Mouse (Mus musculus) cerebellum, adult 9-11 months (tissue): Measurements from ENCODE around the gene Pdf.

Experiments
- DNase-seq: peaks from one replicate; pipeline ENCODE4 v3.0.0; 2022

Pdf gene

GRCm38 (mm10) chr8:107048061-107048941 is at the start of gene Pdf:
Gene Pdf (minus strand): TSS chr8:107048614.
- peak; percentile 89 for DNase-seq

GRCm38 (mm10) chr8:107096366-107097036 is 48.1 kb upstream of the Pdf start, which contains the start of gene Terf2:
Gene Terf2 (minus strand): TSS chr8:107096547.
- peak; percentile 97 for DNase-seq

- no peak for DNase-seq
Observed at GRCm38 (mm10) chr8:107095717-107096365, 47.4 kb upstream of the Pdf start.

GRCm38 (mm10) chr8:107090531-107090930 is 42.1 kb upstream of the Pdf start:
- no peak for DNase-seq

DNA sequence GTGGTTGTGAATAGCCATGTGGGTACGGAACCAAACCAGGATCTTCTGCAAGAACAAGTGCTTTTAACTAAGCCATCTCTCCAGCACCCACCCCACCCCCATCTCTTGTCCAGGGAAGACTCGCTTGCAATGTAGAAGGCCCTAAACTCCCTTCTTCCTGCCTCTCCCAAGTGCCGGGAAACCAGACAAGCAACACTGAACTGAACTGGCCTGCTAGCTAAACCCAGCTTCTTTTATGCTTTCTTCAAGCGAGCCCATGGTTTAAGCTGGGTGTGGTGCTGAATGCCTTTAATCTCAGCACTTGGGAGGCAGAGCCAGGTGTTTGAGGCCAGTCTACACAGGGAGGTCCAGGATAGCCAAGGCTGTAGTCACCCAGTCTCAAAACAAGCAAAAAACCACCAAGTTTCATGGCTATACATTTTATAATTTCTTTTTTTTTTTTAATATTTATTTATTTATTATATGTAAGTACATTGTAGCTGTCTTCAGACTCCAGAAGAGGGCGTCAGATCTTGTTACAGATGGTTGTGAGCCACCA is 40.2 kb upstream of the Pdf start:
- DNase-seq: no peak

DNA sequence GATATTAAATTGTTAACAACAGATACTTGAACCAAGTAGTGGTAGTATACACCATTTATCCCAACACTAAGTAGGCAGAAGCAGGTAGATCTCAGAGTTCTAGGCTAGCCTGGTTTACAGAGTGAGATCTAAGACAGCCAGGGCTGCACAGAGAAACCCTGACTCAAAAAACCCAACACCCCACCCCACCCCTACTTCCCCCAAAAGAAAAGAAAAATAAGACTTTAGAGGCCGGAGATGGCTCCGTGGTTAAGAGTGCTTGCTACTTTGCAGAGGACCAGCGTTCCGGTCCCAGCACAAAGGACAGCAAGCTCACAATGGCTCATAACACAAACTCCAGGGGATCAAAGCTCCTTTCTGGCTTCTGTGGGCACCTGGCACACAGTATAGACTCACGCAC is 37.6 kb upstream of the Pdf start:
- DNase-seq: no peak

DNA sequence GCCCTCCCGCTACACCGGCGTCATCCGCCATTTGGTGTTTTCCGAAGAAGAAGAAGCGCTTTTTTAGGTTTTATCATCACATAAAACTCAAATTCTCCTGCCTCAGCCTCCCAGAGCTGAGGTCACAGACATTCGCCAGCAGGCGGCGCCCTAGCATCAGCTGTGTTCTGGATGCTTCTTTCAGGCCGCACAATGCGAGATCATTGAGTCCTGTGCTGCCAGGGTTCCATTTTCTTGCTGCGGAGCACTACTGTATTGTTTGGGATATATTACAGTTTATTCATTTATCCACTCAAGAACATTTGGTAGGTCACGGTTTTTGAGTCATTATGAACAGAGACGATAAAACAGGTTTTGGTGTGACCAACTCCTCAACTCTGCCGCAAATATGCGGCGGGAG is 36.9 kb upstream of the Pdf start:
- DNase-seq: no peak

- DNase-seq: no peak
Observed at GRCm38 (mm10) chr8:107076239-107076888, 27.9 kb upstream of the Pdf start.

GRCm38 (mm10) chr8:107074128-107074527 is 25.7 kb upstream of the Pdf start:
- no peak for DNase-seq

- no peak for DNase-seq
Observed at GRCm38 (mm10) chr8:107073706-107074105, 25.3 kb upstream of the Pdf start.

- no peak for DNase-seq
Observed at GRCm38 (mm10) chr8:107065511-107066496, 17.4 kb upstream of the Pdf start, which contains the start of gene Tmed6. Gene Tmed6 (minus strand): TSS chr8:107065644.

DNA sequence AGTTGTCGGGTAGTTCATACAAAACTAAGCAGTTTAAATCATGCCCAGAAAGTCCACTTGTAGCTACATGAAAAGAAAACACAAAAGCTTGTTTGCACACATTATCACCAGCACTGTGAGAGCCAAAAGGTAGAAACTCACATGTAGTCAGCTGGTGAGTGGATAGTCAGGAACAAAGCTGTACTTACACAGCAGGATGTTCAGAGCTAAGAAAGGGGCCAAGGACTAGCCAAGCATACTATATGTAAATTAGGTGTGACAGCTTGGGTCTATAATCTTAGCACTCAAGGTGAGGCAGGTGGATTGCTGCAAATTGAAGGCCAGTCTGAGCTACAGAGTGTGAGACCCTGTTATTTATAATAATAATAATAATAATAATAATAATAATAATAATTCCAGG is 14.2 kb upstream of the Pdf start:
- DNase-seq: no peak

DNA sequence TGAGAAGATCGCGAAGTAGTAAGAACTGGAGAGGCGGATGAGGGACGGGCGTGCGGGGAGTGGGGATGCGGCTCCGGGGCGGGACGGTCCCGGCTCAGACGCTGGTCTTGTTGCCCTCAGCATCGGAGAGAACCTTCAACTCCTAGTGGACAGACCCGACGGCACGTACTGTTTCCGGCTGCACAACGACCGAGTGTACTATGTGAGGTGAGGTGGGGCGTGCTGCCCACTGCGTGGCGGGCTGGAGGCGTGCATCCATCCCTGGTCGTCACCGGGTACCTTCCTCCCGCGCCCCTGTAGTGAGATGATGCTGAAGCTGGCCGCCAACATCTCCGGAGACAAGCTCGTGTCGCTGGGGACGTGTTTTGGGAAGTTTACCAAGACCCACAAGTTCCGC is 8.6 kb upstream of the Pdf start:
- DNase-seq: peak; percentile 73

GRCm38 (mm10) chr8:107056076-107056972 is 7.9 kb upstream of the Pdf start, which contains the start of the genes Cog8 and Nip7:
Gene Cog8 (minus strand): TSS chr8:107056689.
Gene Nip7 (plus strand): TSS chr8:107056877.
- DNase-seq: peak; percentile 97

GRCm38 (mm10) chr8:107052046-107052445 is 3.6 kb upstream of the Pdf start:
- no peak for DNase-seq

- DNase-seq: no peak
Observed at GRCm38 (mm10) chr8:107049480-107049879, 1.1 kb upstream of the Pdf start.

GRCm38 (mm10) chr8:107046976-107047375 is 1.4 kb downstream of the Pdf start:
- DNase-seq: no peak

DNA sequence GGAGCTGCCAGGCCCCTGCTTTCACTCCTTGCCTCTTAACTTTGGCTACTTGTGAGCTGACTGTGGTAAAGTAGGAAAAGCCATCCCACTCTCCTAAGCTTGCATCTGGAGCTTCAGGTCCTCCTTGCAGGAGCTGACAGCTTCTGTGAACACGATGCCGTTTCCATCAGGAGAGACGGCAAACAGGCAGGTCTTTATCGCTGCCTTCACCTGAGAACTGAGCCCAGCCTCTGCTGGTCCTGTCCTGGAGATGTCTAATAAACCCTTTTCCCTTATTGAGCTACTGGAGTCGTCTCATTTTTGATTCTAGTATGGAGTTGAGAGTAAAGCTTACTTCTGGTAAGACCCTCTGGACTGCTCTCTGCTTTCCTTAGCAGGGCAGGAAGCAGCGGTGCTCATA is 2.9 kb downstream of the Pdf start:
- no peak for DNase-seq

- DNase-seq: no peak
Observed at GRCm38 (mm10) chr8:107040632-107041031, 7.8 kb downstream of the Pdf start.

DNA sequence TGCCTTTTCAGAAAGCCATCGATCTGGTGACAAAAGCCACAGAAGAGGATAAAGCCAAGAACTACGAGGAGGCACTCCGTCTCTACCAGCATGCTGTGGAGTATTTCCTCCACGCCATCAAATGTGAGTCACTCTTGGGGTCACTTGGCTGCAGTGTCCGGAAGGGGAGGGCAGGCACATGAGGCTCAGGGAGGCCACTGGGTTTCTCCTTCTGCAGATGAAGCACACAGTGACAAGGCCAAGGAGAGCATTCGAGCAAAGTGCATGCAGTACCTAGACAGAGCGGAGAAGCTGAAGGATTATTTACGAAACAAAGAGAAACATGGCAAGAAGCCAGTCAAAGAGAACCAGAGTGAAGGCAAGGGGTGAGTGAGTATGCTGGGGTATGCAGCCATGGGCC is 11.8 kb downstream of the Pdf start:
- DNase-seq: no peak
